Mouse (Mus musculus) left cerebral cortex, adult 2 months (tissue): ENCODE measurements at regions not wholly inside any gene's neighbourhood (a gene's known extent, or its start where the extent isn't known, plus 50 kb on each side); places are given as distances from the start of the nearest gene placed in this dataset.

Source experiments
- DNase-seq, 2 experiments: peaks; one replicate each; pipeline ENCODE4 v3.0.0; 2021 to 2022; ENCODE audit warnings: low spot score in 2 of 2, mixed read lengths in 1 of 2; ENCODE audit errors: extremely low spot score in 1 of 2
- H3K27ac ChIP-seq: fragments of 200-600 bp; 2 replicates; pipeline ENCODE4 v1.8.1; 2022
- H3K4me3 ChIP-seq: fragments of 200-600 bp; 2 replicates; pipeline ENCODE4 v1.8.1; 2022
- CTCF ChIP-seq: fragments of 200-600 bp; IDR thresholded peaks from 2 replicates; pipeline ENCODE4 v1.8.1; 2022; ENCODE audit warnings: antibody characterized with exemption, mild to moderate bottlenecking, moderate library complexity
- intact Hi-C: fragments of 180-260 bp; cut with DNase I; formaldehyde crosslinking; loops from one replicate; pipeline ENCODE4 v1.15.1; 2025

DNA sequence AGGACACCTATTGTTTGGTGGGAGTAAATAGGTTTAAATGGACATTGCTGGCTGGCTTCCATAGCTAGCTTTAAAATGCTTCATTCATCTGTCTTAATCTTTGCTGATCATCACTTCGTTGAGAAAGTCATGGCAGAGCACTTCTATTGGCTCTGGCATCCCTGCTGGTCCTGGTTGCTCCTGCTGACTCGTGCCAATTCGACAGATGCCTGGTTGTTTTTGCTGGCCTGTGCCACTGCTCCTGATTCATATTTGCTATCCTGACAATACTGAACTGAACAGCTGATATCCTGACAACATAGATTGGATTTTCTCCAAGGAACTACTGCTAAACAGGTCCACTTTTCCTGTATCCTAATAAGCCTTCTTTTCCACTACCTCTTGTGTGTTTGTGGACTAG, 417.1 kb downstream of the Col12a1 start:
- no peak for DNase-seq
- H3K4me3 ChIP-seq = no peak overlapping the region
- intact Hi-C loops = no loop called here
- TF ChIP-seq CTCF = no peak
- H3K27ac ChIP-seq = no peak overlapping the region

- H3K27ac ChIP-seq = no peak overlapping the region
- no peak overlapping the region for H3K4me3 ChIP-seq
- DNase-seq = no peak
- intact Hi-C loops = no loop called here
- no peak for TF ChIP-seq CTCF
Measured at GRCm38 (mm10) chr9:79310591-79310990, 408.0 kb downstream of the Col12a1 start.

GRCm38 (mm10) chr9:79317411-79317810, 401.2 kb downstream of the Col12a1 start:
- no peak for TF ChIP-seq CTCF
- no peak for DNase-seq
- H3K27ac ChIP-seq = no peak overlapping the region
- H3K4me3 ChIP-seq = no peak overlapping the region
- intact Hi-C loops = no loop called here

GRCm38 (mm10) chr9:79346371-79347096, 372.1 kb downstream of the Col12a1 start:
- intact Hi-C loops = no loop called here
- no peak overlapping the region for H3K27ac ChIP-seq
- no peak for DNase-seq
- H3K4me3 ChIP-seq = no peak overlapping the region
- no peak for TF ChIP-seq CTCF

GRCm38 (mm10) chr9:79392020-79392419, 326.6 kb downstream of the Col12a1 start:
- TF ChIP-seq CTCF = no peak
- intact Hi-C loops = loop anchor here (10.0 kb wide), 1 partner anchor 323 kb away; the partner anchor contains the start of gene Col12a1
- no peak for DNase-seq
- Histone ChIP-seq H3K27ac (no peak overlapping the region), H3K4me3 (no peak overlapping the region)

DNA sequence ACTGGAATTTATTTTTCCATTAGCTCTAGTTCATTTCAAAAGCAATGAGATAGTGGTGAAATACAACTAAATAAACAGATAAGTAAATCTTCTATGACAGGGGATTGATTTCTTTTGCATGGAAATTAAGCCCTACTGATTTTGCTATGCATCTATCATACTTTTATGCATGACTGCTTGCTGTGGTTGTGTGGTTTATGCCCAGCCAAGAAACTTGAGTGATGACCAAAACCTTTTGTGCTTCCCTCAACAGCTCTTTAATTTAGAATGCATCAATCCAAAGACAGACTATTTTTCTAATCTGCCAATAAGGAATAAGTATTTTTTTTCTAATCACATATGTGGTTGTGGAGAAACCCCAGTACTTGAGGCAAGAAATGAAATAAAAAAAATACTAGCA, 303.6 kb downstream of the Col12a1 start:
- intact Hi-C loops = no loop called here
- no peak overlapping the region for H3K27ac ChIP-seq
- TF ChIP-seq CTCF = no peak
- no peak overlapping the region for H3K4me3 ChIP-seq
- no peak for DNase-seq

GRCm38 (mm10) chr9:79430417-79430816, 288.2 kb downstream of the Col12a1 start:
- TF ChIP-seq CTCF = no peak
- no peak for DNase-seq
- intact Hi-C loops = no loop called here
- H3K27ac ChIP-seq = no peak overlapping the region
- no peak overlapping the region for H3K4me3 ChIP-seq

DNA sequence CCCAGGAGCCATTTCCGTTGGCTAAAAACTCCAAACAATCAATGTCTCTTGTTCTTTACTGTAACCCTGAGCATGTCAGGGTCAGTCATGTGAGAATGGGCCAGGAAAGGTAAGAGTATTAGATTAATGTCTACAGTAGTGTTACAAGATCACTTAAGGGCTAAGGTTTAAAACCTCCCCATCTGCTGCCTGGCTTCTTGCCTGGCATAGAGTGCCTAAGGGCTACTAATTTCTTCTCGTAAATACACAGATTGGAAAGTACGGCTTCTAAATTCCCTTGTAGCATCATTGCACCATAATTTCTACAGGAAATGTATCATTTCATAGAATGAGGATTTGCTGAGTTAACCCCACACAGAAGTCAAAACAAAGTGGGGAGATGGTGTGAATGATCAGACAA, 281.0 kb downstream of the Col12a1 start:
- Histone ChIP-seq H3K4me3 (no peak overlapping the region), H3K27ac (no peak overlapping the region)
- intact Hi-C loops = no loop called here
- TF ChIP-seq CTCF = no peak
- DNase-seq = no peak

GRCm38 (mm10) chr9:79439233-79439960, 279.2 kb downstream of the Col12a1 start:
- no peak overlapping the region for H3K4me3 ChIP-seq
- no peak for TF ChIP-seq CTCF
- no peak overlapping the region for H3K27ac ChIP-seq
- no peak for DNase-seq
- intact Hi-C loops = no loop called here

DNA sequence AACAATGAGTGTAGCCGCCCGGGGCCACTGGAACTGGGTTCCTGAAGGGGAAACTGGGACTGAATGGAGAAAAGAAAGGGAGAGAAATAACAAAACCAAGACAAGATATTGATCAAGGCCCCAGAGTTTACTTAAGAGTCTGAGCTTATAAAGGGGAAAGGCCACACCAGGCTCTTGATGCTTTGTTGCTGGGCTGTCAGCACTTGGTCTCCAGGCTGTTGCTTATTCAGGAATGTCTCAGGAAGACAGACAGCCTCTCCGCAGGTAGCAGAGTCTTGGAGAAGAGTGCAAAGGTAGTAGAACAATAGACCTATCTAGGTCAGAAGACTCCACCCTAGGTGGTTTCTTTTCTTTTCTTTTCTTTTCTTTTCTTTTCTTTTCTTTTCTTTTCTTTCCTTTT, 263.4 kb downstream of the Col12a1 start:
- intact Hi-C loops = loop anchor here (10.0 kb wide), 1 partner anchor 670 kb away; no protein-coding TSS in a partner anchor
- H3K4me3 ChIP-seq = no peak overlapping the region
- H3K27ac ChIP-seq = no peak overlapping the region
- DNase-seq = no peak
- TF ChIP-seq CTCF = no peak

DNA sequence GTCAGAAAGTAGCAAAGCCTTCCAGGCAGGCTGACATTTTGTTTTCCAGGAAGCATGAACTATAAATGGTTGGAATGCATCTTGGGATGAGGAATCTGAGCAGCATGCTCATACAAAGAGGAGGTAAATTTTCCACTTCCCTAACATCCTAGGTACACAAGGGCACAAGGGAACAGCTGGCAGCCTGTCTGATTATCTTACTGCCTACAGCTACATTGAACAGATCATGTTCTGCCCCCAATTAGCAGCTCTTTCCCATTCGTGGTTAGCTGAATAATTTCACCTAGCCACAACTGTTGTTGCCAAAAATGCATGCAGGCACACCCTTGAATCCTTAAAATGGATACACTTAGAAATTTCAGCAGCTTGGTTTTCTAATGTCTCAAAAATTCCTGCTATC, 239.5 kb downstream of the Col12a1 start:
- H3K4me3 ChIP-seq = no peak overlapping the region
- DNase-seq = no peak
- no peak for TF ChIP-seq CTCF
- no peak overlapping the region for H3K27ac ChIP-seq
- intact Hi-C loops = no loop called here

- no peak for TF ChIP-seq CTCF
- H3K27ac ChIP-seq = no peak overlapping the region
- DNase-seq = no peak
- no peak overlapping the region for H3K4me3 ChIP-seq
- intact Hi-C loops = no loop called here
Measured at GRCm38 (mm10) chr9:79500253-79500652, 218.4 kb downstream of the Col12a1 start.

- no peak overlapping the region for H3K27ac ChIP-seq
Measured at GRCm38 (mm10) chr9:79502034-79502433, 216.6 kb downstream of the Col12a1 start.

More at GRCm38 (mm10) chr9:79502034-79502433, 216.6 kb downstream of the Col12a1 start:
- intact Hi-C loops = no loop called here
- TF ChIP-seq CTCF = no peak
- no peak overlapping the region for H3K4me3 ChIP-seq
- DNase-seq = no peak
